Comparison of ENCODE assay signal across 11 mouse cellular contexts in the genomic region with DNA sequence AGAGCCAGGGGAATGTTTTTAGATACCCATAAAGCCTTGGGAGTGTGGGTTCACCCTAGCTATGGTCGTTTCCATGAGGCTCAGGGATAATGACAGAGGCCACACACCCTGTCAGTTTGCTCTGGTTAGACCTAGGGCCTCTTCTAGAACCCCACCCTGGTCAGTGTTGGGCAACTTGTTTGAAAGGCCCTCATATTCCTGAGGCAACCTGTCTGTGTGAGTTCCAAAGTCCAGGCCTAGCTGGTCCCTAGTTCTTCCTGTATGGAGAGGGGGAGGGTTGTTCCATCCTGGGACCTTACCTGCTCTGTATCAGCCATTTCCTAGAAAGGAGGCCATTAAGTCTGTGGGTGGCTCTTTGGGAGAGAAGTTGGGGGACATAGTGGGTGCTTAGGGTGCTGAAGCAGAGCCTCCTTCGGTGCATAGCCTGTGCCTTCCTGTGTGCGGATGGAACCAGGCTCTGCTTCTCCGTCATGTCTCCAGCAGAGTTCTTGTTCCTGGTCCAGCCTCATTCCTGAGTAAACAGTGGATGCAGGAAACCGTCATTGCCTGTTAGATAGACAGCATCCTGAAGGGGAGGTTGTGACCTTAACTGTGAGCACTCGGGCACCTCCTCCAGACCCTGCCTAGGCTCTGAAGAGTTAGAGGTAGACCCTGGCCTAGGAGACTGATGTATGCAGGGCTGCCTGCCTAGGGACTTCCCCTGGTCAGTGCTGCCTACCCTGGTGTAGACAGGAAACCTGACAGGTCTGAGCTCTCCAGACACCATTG. TPM values are rescaled to one million over a fixed set of nuclear protein-coding genes. Genes with fewer than 3 reads are reported as not detected.
A peak's percentile ranks its signal among the peaks of the same experiment; 100 is the strongest.
DNase-seq lines count a peak whose midpoint lies in the region; ATAC-seq and TF ChIP-seq lines count a peak whose summit lies in the region.
"Had no signal": no experiment of that assay in that cellular context is flagged by ENCODE, and none has a peak within 500 bp of the region (broad histone marks: within the 10 kb centered on the region; RNA-seq: fewer than 3 reads in every experiment).

No protein-coding gene starts in this region.

- 67% methylated on average over 6 of the region's 6 CpGs for WGBS in cerebellum, adult 2 months
- 19% methylated on average over 6 of the region's 6 CpGs for WGBS in large intestine, adult 2 months
- 58% methylated on average over 6 of the region's 6 CpGs for WGBS in stomach, embryonic 14.5 days

- no peaks in the 10 kb centered on the region for H3K9me3 ChIP-seq in stomach, embryonic 14.5 days (ENCODE audit: control insufficient read depth, low read depth, low read length)
- H3K9me3 ChIP-seq: midbrain, embryonic 15.5 days had no signal

- 0 out of 2 replicates have a peak, but pooled peaks have one; percentile 3 for ATAC-seq in stomach, embryonic 14.5 days (ENCODE audit: insufficient number of reproducible peaks, insufficient read depth, low FRiP score, low read depth)
- ATAC-seq: midbrain, embryonic 15.5 days had no signal

- no peak overlapping the region for H3K4me3 ChIP-seq in cerebellum, adult 2 months (replicated peaks; ENCODE audit: insufficient read depth, low read depth, low read length)
- no peak overlapping the region for H3K4me3 ChIP-seq in left cerebral cortex, adult 2 months
- no peak overlapping the region for H3K4me3 ChIP-seq in stomach, embryonic 14.5 days (ENCODE audit: low read depth, low read length)
- H3K4me3 ChIP-seq: midbrain, embryonic 15.5 days had no signal

- H3K27ac ChIP-seq in cerebellum, adult 2 months (ENCODE audit: insufficient read depth, low read length) = peak overlapping the region; percentile 61; the same call in 1 of the 2 replicates
- peak overlapping the region; percentile 19; the same call in 1 of the 2 replicates for H3K27ac ChIP-seq in left cerebral cortex, adult 2 months
- H3K27ac ChIP-seq in stomach, embryonic 14.5 days (ENCODE audit: low read length) = 0 out of 2 replicates have a peak overlapping the region, but pooled peaks have one; percentile 4
- H3K27ac ChIP-seq: midbrain, embryonic 15.5 days had no signal

- no peak for TF ChIP-seq POLR2A in cerebellum, adult 2 months (IDR thresholded peaks at IDR 0.05; ENCODE audit: borderline replicate concordance, insufficient read depth, low read length)

- intact Hi-C loops in left cerebral cortex, adult 2 months (cut with DNase I) = no loop called here
- intact Hi-C loops in left cerebral cortex, postnatal 36 days (cut with DNase I) = no loop called here

- TF ChIP-seq CTCF in cerebellum, adult 2 months (IDR thresholded peaks at IDR 0.05; ENCODE audit: borderline replicate concordance, insufficient read depth, low read depth, low read length) = no peak
- TF ChIP-seq CTCF in left cerebral cortex, adult 2 months (IDR thresholded peaks at IDR 0.05) = no peak

- H3K9ac ChIP-seq in stomach, embryonic 14.5 days (replicated peaks; ENCODE audit: low read depth, low read length) = no peak overlapping the region
- H3K9ac ChIP-seq: midbrain, embryonic 15.5 days had no signal

- H3K4me2 ChIP-seq in stomach, embryonic 14.5 days (replicated peaks; ENCODE audit: low read depth, low read length) = no peak overlapping the region
- H3K4me2 ChIP-seq: midbrain, embryonic 15.5 days had no signal

- DNase-seq in cerebellum, adult 2 months = no peak
- no peak for DNase-seq in cerebellum, adult 18-20 months
- DNase-seq in left cerebral cortex, adult 2 months (ENCODE audit: extremely low spot score in 1 of 2, low spot score in 2 of 2) = no peak
- no peak for DNase-seq in left cerebral cortex, postnatal 36 days (ENCODE audit: low spot score in 2 of 2)
- peak; percentile 66 for DNase-seq in large intestine, adult 2 months (ENCODE audit: low read depth, low spot score)
- DNase-seq in right cerebral cortex, adult 18-20 months = no peak
- no peak for DNase-seq in ovary, adult 18-20 months (ENCODE audit: low spot score)
- DNase-seq: cerebellum, adult 11-12 months; gastrocnemius, postnatal 10 days had no signal

- H3K36me3 ChIP-seq in stomach, embryonic 14.5 days (ENCODE audit: control insufficient read depth, insufficient read depth, low read length) = no peaks in the 10 kb centered on the region
- H3K36me3 ChIP-seq: midbrain, embryonic 15.5 days had no signal

- no peaks in the 10 kb centered on the region for H3K27me3 ChIP-seq in cerebellum, adult 2 months (ENCODE audit: control insufficient read depth, insufficient read depth, low read length)
- H3K27me3 ChIP-seq in stomach, embryonic 14.5 days (ENCODE audit: control insufficient read depth, insufficient read depth, low read length) = no peaks in the 10 kb centered on the region
- H3K27me3 ChIP-seq: midbrain, embryonic 15.5 days had no signal

- H3K4me1 ChIP-seq in cerebellum, adult 2 months (ENCODE audit: control insufficient read depth, insufficient read depth, low read length) = peaks cover 82% of the 10 kb centered on the region
- peaks cover 57% of the 10 kb centered on the region for H3K4me1 ChIP-seq in stomach, embryonic 14.5 days (ENCODE audit: control insufficient read depth, insufficient read depth, low read length)

RNA-seq across cellular contexts. Expression of a gene that starts 59.0 kb away (rescaled TPM):
- 136 and 171 TPM in 2 replicates for polyA plus RNA-seq in cerebellum, adult 2 months (2012; rRNA removed)
- total RNA-seq in left cerebral cortex, adult 2 months (2021) = 100 to 1,000 TPM; 144 to 152 TPM
- 100 to 1,000 TPM; 144 to 156 TPM for total RNA-seq in left cerebral cortex, postnatal 36 days (2021)
- polyA plus RNA-seq in large intestine, adult 2 months (2012; rRNA removed) = 60.5 and 89.0 TPM in 2 replicates
- 44.8 and 49.7 TPM in 2 replicates for polyA plus RNA-seq in stomach, embryonic 14.5 days (2014; fragmentation: Nextera tagmentation; extraction: Ambion mirVana)

Comparison
In these comparisons a context has a peak if more than half of its experiments do, and no peak if none do; other contexts are left out.
1. H3K27ac ChIP-seq: peak in every context shown above with its lines; median percentile 61 in cerebellum, adult 2 months; 19 in left cerebral cortex, adult 2 months; 4 in stomach, embryonic 14.5 days.